Mouse (Mus musculus): ENCODE results near the gene Ackr3. TPM values are rescaled to one million over a fixed set of nuclear protein-coding genes. Genes with fewer than 3 reads are reported as not detected.
A peak's percentile ranks its signal among the peaks of the same experiment; 100 is the strongest.

The Ackr3 gene
- 38.3 and 38.5 TPM in 2 replicates for polyA plus RNA-seq (2015; fragmentation: Nextera tagmentation; extraction: Ambion mirVana)

DNA sequence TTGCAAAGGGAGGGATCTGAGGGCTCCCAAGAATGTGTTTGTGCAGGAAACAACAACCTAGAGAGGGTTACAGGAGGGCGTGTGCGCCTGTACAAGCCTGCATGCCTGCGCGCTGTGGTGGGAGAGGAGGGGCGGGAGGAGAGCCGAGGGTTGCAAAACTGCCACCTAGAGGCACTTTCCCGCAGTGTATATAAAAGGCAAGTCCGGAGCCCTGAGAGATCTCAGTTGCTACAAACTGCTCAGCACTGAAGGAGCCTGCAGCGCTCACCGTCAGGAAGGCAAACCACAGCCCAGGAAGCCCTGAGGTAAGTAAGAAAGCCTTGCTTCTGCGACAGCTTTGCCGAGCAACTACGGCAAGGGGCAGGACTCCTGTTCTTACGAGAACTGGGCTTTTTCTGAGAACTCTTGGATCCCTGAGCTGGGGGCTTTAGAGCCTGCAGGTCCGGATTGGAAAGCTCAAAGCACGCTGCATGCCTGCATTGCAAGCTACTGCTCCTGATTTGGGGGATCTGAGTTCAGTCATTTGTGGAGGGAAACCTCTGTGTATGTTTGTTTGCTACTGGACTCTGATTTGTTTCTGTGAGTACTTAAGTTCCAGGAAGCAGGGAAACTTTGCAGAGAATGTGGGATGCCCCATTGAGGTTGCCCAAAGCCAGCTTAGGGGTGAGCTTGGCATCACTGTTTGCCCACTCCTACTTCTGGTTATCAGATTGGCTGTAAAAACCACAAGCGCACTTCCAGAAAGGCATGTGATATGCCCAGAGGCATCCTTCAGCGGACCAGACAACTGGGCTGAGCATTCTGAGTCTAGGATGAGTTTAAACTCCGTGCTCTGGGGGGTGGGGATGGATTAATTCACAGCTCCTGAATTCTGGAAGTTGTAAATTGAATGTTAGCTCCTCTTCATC is at the start of gene Ackr3:
Gene Ackr3 (plus strand): TSS at position 198 of the 908 bp plus-strand sequence.
- peak; percentile 67 for ATAC-seq (ENCODE audit: extremely low read depth, insufficient number of reproducible peaks, low FRiP score, low TSS enrichment)
- Histone ChIP-seq H3K9me3 (no peaks in the 10 kb centered on the region), H3K4me2 (peak within 1 kb of the TSS; percentile 70), H3K36me3 (no peaks in the 10 kb centered on the region), H3K4me1 (peaks cover 57% of the 10 kb centered on the region), H3K4me3 (peak within 1 kb of the TSS; percentile 64), H3K27me3 (replicated peaks) (peaks cover 36% of the 10 kb centered on the region), H3K27ac (replicated peaks) (peak within 1 kb of the TSS; percentile 82), H3K9ac (peak within 1 kb of the TSS; percentile 86)
- WGBS, result 1% methylated on average over 19 of the region's 19 CpGs

DNA sequence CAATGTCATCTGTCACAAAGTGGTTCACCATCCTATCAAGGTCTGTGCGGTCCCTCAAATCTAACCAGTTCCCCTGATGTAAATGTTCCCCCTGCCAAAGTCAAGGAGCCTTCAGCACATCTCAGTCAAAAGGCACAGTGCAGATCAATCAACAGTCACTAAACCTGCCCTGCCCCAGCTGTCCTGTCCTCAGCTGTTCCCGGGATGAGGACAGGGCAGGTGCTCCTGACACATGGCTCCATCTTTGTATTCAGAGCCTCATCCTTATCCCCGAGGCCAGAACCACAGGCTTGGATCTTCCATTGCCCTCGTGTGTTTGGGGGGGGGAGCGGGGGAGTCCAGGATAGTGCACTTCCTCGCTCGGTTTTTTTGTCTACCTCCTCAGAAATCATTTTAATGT is 47.2 kb upstream of the Ackr3 start:
- Histone ChIP-seq H3K27me3 (replicated peaks) (peaks cover 93% of the 10 kb centered on the region), H3K4me2 (0 out of 2 replicates have a peak overlapping the region, but pooled peaks have one; percentile 5), H3K9me3 (no peaks in the 10 kb centered on the region), H3K4me3 (no peak overlapping the region), H3K9ac (no peak overlapping the region), H3K27ac (replicated peaks) (no peak overlapping the region), H3K4me1 (peaks cover 36% of the 10 kb centered on the region), H3K36me3 (no peaks in the 10 kb centered on the region)
- 39% methylated on average over 7 of the region's 7 CpGs for WGBS
- no peak for ATAC-seq (ENCODE audit: extremely low read depth, insufficient number of reproducible peaks, low FRiP score, low TSS enrichment)

- no peak for ATAC-seq (ENCODE audit: extremely low read depth, insufficient number of reproducible peaks, low FRiP score, low TSS enrichment)
- H3K9ac ChIP-seq, result 0 out of 2 replicates have a peak overlapping the region, but pooled peaks have one; percentile 10
- H3K27ac ChIP-seq (replicated peaks), result no peak overlapping the region
- H3K4me2 ChIP-seq, result peak overlapping the region; percentile 44
- H3K27me3 ChIP-seq (replicated peaks), result peaks cover 74% of the 10 kb centered on the region
- no peaks in the 10 kb centered on the region for H3K36me3 ChIP-seq
- no peaks in the 10 kb centered on the region for H3K9me3 ChIP-seq
- WGBS, result 31% methylated on average over 13 of the region's 13 CpGs
- H3K4me3 ChIP-seq, result peak overlapping the region; percentile 13; the same call in 1 of the 2 replicates
- H3K4me1 ChIP-seq, result peaks cover 17% of the 10 kb centered on the region
These were observed 43.9 kb upstream of the Ackr3 start for GRCm38 (mm10) chr1:90159927-90160326.

DNA sequence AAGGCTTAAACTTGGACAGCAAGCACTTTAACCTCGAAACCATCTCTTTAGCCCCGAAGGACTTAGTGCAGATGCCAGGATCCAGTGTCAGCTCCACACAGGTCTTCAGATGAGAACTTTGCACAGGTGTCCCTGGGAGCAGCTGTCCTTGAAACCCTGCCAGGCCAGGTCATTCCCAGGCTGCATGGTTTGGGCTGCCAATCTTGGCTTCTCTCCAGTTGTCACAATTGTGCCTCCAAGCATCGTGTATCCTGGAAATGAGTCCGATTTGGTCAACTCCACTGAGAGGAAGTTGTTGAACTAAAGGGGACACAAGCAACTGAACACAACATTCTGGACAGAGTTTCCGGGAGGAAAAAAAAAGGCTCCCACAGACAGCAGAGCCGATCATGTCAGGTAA is 42.2 kb upstream of the Ackr3 start:
- no peaks in the 10 kb centered on the region for H3K36me3 ChIP-seq
- 67% methylated on average over 6 of the region's 6 CpGs for WGBS
- no peak overlapping the region for H3K27ac ChIP-seq (replicated peaks)
- no peaks in the 10 kb centered on the region for H3K9me3 ChIP-seq
- no peak overlapping the region for H3K9ac ChIP-seq
- ATAC-seq (ENCODE audit: extremely low read depth, insufficient number of reproducible peaks, low FRiP score, low TSS enrichment), result no peak
- H3K4me3 ChIP-seq, result no peak overlapping the region
- H3K4me2 ChIP-seq, result no peak overlapping the region
- H3K27me3 ChIP-seq (replicated peaks), result peaks cover 64% of the 10 kb centered on the region
- peaks cover 14% of the 10 kb centered on the region for H3K4me1 ChIP-seq

- no peaks in the 10 kb centered on the region for H3K9me3 ChIP-seq
- WGBS, result 77% methylated on average over 13 of the region's 13 CpGs
- peaks cover 6% of the 10 kb centered on the region; the same call in 1 of the 2 replicates for H3K4me1 ChIP-seq
- no peak overlapping the region for H3K4me3 ChIP-seq
- H3K27me3 ChIP-seq (replicated peaks), result peaks cover 59% of the 10 kb centered on the region
- no peak overlapping the region for H3K27ac ChIP-seq (replicated peaks)
- H3K4me2 ChIP-seq, result no peak overlapping the region
- H3K36me3 ChIP-seq, result no peaks in the 10 kb centered on the region
- no peak overlapping the region for H3K9ac ChIP-seq
- ATAC-seq (ENCODE audit: extremely low read depth, insufficient number of reproducible peaks, low FRiP score, low TSS enrichment), result no peak
These were observed 41.4 kb upstream of the Ackr3 start for GRCm38 (mm10) chr1:90162379-90162857.

GRCm38 (mm10) chr1:90163161-90163560 is 40.6 kb upstream of the Ackr3 start:
- WGBS, result 71% methylated on average over 7 of the region's 7 CpGs
- H3K4me2 ChIP-seq, result no peak overlapping the region

DNA sequence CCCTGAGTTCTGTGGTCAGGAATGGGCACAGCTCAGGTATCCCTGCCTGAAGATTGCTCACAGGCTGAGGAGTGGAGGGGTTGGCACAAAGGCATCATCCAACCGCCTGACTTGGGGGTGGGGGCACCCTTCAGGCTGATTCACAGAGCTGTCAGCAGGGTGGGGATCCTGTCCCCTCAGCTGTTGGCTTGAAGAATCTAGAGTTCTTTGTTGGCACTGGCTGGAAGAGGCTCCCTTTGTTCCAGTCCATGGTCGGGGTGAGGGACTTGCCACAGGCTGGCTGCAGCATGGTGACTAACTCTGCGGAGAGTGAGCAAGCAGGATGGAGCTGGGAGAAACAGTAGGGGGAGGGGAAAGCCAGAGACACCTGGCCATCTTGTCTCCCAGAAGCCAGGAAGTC is 39.5 kb upstream of the Ackr3 start:
- H3K27ac ChIP-seq (replicated peaks), result no peak overlapping the region
- H3K9me3 ChIP-seq, result no peaks in the 10 kb centered on the region
- 50% methylated on average over 3 of the region's 3 CpGs for WGBS
- H3K4me2 ChIP-seq, result no peak overlapping the region
- no peak overlapping the region for H3K9ac ChIP-seq
- no peak for ATAC-seq (ENCODE audit: extremely low read depth, insufficient number of reproducible peaks, low FRiP score, low TSS enrichment)
- H3K4me3 ChIP-seq, result no peak overlapping the region
- no peaks in the 10 kb centered on the region for H3K36me3 ChIP-seq
- peaks cover 41% of the 10 kb centered on the region for H3K27me3 ChIP-seq (replicated peaks)
- 0 out of 2 replicates have a peak, but pooled peaks cover 5% of the 10 kb centered on the region for H3K4me1 ChIP-seq

More at GRCm38 (mm10) chr1:90163161-90163560, 40.6 kb upstream of the Ackr3 start:
- H3K9ac ChIP-seq, result no peak overlapping the region
- peaks cover 52% of the 10 kb centered on the region for H3K27me3 ChIP-seq (replicated peaks)
- H3K36me3 ChIP-seq, result no peaks in the 10 kb centered on the region
- no peak overlapping the region for H3K4me3 ChIP-seq
- no peaks in the 10 kb centered on the region for H3K9me3 ChIP-seq
- ATAC-seq (ENCODE audit: extremely low read depth, insufficient number of reproducible peaks, low FRiP score, low TSS enrichment), result no peak
- H3K27ac ChIP-seq (replicated peaks), result no peak overlapping the region
- H3K4me1 ChIP-seq, result 0 out of 2 replicates have a peak, but pooled peaks cover 5% of the 10 kb centered on the region

GRCm38 (mm10) chr1:90174338-90174737 is 29.4 kb upstream of the Ackr3 start:
- H3K4me1 ChIP-seq, result peaks cover 10% of the 10 kb centered on the region
- 61% methylated on average over 8 of the region's 8 CpGs for WGBS
- no peak overlapping the region for H3K27ac ChIP-seq (replicated peaks)
- H3K36me3 ChIP-seq, result no peaks in the 10 kb centered on the region
- 0 out of 2 replicates have a peak, but pooled peaks cover 8% of the 10 kb centered on the region for H3K27me3 ChIP-seq (replicated peaks)
- no peaks in the 10 kb centered on the region for H3K9me3 ChIP-seq
- no peak for ATAC-seq (ENCODE audit: extremely low read depth, insufficient number of reproducible peaks, low FRiP score, low TSS enrichment)
- H3K9ac ChIP-seq, result no peak overlapping the region
- no peak overlapping the region for H3K4me3 ChIP-seq
- H3K4me2 ChIP-seq, result no peak overlapping the region

DNA sequence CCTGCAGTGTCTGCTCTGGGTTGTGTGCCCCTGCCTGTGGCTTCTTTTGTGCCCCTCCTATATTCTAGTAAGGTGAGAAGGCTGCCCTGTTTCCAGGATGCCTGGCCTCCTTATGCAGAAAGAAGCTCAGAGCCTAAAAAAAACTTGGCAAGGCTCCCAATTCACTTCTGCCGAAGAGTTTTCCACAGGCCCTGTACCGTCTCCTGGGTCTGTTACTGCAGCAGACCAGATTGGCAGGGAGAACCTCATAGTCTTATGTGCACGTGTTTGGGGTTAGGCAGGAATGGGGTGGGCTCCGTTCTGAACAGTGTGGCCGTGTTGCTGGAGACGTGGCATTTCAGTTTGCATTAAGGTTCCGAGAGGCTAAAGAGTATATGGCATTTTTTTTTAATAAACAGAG is 27.6 kb upstream of the Ackr3 start:
- no peak for ATAC-seq (ENCODE audit: extremely low read depth, insufficient number of reproducible peaks, low FRiP score, low TSS enrichment)
- H3K4me1 ChIP-seq, result peaks cover 10% of the 10 kb centered on the region
- H3K9ac ChIP-seq, result no peak overlapping the region
- no peaks in the 10 kb centered on the region for H3K36me3 ChIP-seq
- 37% methylated on average over 7 of the region's 7 CpGs for WGBS
- H3K27ac ChIP-seq (replicated peaks), result no peak overlapping the region
- H3K4me2 ChIP-seq, result no peak overlapping the region
- peaks cover 18% of the 10 kb centered on the region; the same call in 1 of the 2 replicates for H3K27me3 ChIP-seq (replicated peaks)
- no peaks in the 10 kb centered on the region for H3K9me3 ChIP-seq
- no peak overlapping the region for H3K4me3 ChIP-seq

DNA sequence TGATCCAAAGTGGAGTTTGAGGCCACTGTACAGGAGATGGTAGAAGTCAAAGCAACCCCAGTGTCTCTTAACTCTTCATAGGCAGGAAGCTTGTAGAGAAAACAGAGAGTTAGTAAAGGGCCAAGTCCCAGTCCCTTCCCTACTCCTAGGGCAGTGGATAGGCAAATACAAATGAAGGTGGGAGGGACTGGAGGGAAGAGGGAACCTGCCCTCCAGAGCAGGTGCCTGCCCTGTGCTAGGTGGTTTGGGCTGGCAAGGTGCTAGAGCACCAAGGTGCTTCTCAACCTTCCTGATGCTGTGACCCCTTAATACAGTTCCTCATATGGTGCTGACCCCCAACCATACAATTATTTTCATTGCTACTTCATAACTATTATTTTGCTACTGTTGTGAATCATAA is 26.2 kb upstream of the Ackr3 start:
- no peak overlapping the region for H3K4me2 ChIP-seq
- H3K27ac ChIP-seq (replicated peaks), result no peak overlapping the region
- no peaks in the 10 kb centered on the region for H3K36me3 ChIP-seq
- H3K9ac ChIP-seq, result no peak overlapping the region
- no peaks in the 10 kb centered on the region for H3K9me3 ChIP-seq
- H3K27me3 ChIP-seq (replicated peaks), result peaks cover 23% of the 10 kb centered on the region; the same call in 1 of the 2 replicates
- no peak for ATAC-seq (ENCODE audit: extremely low read depth, insufficient number of reproducible peaks, low FRiP score, low TSS enrichment)
- H3K4me1 ChIP-seq, result peaks cover 10% of the 10 kb centered on the region
- no peak overlapping the region for H3K4me3 ChIP-seq

- Histone ChIP-seq H3K27me3 (replicated peaks) (peaks cover 23% of the 10 kb centered on the region; the same call in 1 of the 2 replicates), H3K27ac (replicated peaks) (no peak overlapping the region), H3K9ac (no peak overlapping the region), H3K4me1 (peaks cover 10% of the 10 kb centered on the region), H3K4me3 (no peak overlapping the region), H3K4me2 (no peak overlapping the region), H3K9me3 (no peaks in the 10 kb centered on the region), H3K36me3 (no peaks in the 10 kb centered on the region)
- 55% methylated on average over 5 of the region's 5 CpGs for WGBS
- no peak for ATAC-seq (ENCODE audit: extremely low read depth, insufficient number of reproducible peaks, low FRiP score, low TSS enrichment)
These were observed 25.8 kb upstream of the Ackr3 start for GRCm38 (mm10) chr1:90177978-90178377.

Data from heart, embryonic 13.5 days (tissue).